Mouse (Mus musculus) liver, postnatal 0 days (tissue): ENCODE measurements around the gene Spock1.

Experiments
- CTCF ChIP-seq: sonication (generic); IDR thresholded peaks from 2 replicates; pipeline ENCODE4 v1.5.1; 2016; ENCODE audit warnings: antibody characterized with exemption, low read depth
- EP300 ChIP-seq: IDR thresholded peaks from 2 replicates; pipeline ENCODE4 v1.6.1; 2016; ENCODE audit warnings: antibody characterized with exemption, low read depth, mild to moderate bottlenecking

DNA sequence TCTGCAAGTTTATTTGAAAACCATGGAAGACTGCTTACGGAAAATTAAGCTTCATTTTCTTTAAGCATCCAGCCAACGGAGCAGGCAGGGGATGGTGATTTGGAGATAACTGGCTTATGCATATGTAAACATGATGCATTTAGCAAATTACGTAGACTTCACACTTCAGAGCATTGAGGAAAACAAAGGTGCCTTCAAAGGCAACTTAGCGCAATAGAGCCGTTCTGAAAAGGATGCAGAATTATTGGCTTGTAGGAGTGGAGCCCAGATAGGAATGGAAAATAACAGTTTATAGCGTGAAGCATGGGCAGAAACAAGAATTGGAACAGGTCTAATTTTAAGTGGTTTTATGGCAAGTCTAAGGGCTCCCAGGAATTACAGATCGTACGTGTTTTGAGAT, 448.2 kb downstream of the Spock1 start:
- TF ChIP-seq EP300 = no peak
- TF ChIP-seq CTCF = no peak
